Mouse (Mus musculus) thymus, postnatal 36 days (tissue): ENCODE results near the gene Adamtsl2.
A peak's percentile ranks its signal among the peaks of the same experiment; 100 is the strongest.

Experiments
- DNase-seq, 2 experiments: peaks; one replicate each; pipeline ENCODE4 v3.0.0; 2022; ENCODE audit warnings: mixed read lengths in 2 of 2

Adamtsl2 gene

GRCm38 (mm10) chr2:27077655-27078244 is 1.4 kb upstream of the Adamtsl2 start:
- peak; percentile 62 for DNase-seq

GRCm38 (mm10) chr2:27078312-27078711 is 867 bp upstream of the Adamtsl2 start:
- peak in 1 of 2 experiments; percentile 30 for DNase-seq

GRCm38 (mm10) chr2:27079649-27080048 is 470 bp downstream of the Adamtsl2 start:
- no peak for DNase-seq

- DNase-seq, result no peak
These were observed 4.7 kb downstream of the Adamtsl2 start for GRCm38 (mm10) chr2:27083761-27084475.

- peak; percentile 56 to 75 for DNase-seq
These were observed 5.8 kb downstream of the Adamtsl2 start for GRCm38 (mm10) chr2:27084963-27085362.

- no peak for DNase-seq
These were observed 6.6 kb downstream of the Adamtsl2 start for GRCm38 (mm10) chr2:27085801-27086200.

- DNase-seq, result no peak
These were observed 7.4 kb downstream of the Adamtsl2 start for GRCm38 (mm10) chr2:27086483-27087010.

- DNase-seq, result no peak
These were observed 8.4 kb downstream of the Adamtsl2 start for GRCm38 (mm10) chr2:27087581-27087980.

GRCm38 (mm10) chr2:27088071-27088644 is 9.0 kb downstream of the Adamtsl2 start:
- DNase-seq, result no peak

- DNase-seq, result no peak
These were observed 9.5 kb downstream of the Adamtsl2 start for GRCm38 (mm10) chr2:27088700-27089099.

- no peak for DNase-seq
These were observed 10.1 kb downstream of the Adamtsl2 start for GRCm38 (mm10) chr2:27089238-27089637.

GRCm38 (mm10) chr2:27095178-27095577 is 16.0 kb downstream of the Adamtsl2 start:
- no peak for DNase-seq

- no peak for DNase-seq
These were observed 17.3 kb downstream of the Adamtsl2 start for GRCm38 (mm10) chr2:27096341-27096981.

- DNase-seq, result no peak
These were observed 18.1 kb downstream of the Adamtsl2 start for GRCm38 (mm10) chr2:27097241-27097656.

- DNase-seq, result no peak
These were observed 18.6 kb downstream of the Adamtsl2 start for GRCm38 (mm10) chr2:27097776-27098175.

GRCm38 (mm10) chr2:27103554-27103953 is 24.4 kb downstream of the Adamtsl2 start:
- no peak for DNase-seq

- no peak for DNase-seq
These were observed 27.6 kb downstream of the Adamtsl2 start for GRCm38 (mm10) chr2:27106816-27107215.

GRCm38 (mm10) chr2:27108144-27108543 is 29.0 kb downstream of the Adamtsl2 start:
- no peak for DNase-seq

- DNase-seq, result no peak
These were observed 29.9 kb downstream of the Adamtsl2 start for GRCm38 (mm10) chr2:27109052-27109451.

GRCm38 (mm10) chr2:27112585-27112984 is 33.4 kb downstream of the Adamtsl2 start:
- DNase-seq, result no peak

GRCm38 (mm10) chr2:27114169-27114568 is 35.0 kb downstream of the Adamtsl2 start:
- no peak for DNase-seq

- DNase-seq, result no peak
These were observed 39.3 kb downstream of the Adamtsl2 start for GRCm38 (mm10) chr2:27118452-27118851.

- DNase-seq, result no peak
These were observed 40.6 kb downstream of the Adamtsl2 start for GRCm38 (mm10) chr2:27119766-27120165.
